Mouse (Mus musculus) embryonic facial prominence, embryonic 10.5 days (tissue): ENCODE measurements around the gene Cabp1. TPM values are rescaled to one million over a fixed set of nuclear protein-coding genes. Genes with fewer than 3 reads are reported as not detected.
"Not testable (repeated sequence)": the region's sequence is repeated elsewhere in the genome, so short reads cannot be mapped to it uniquely, and the experiment has no call there.

Experiments
- DNase-seq: peaks from one replicate; pipeline ENCODE4 v3.0.0-alpha.2; 2017; ENCODE audit warnings: low spot score
- H3K27ac ChIP-seq: fragments of 300-500 bp; sonication (generic); replicated peaks from 2 replicates; pipeline ENCODE4 v1.5.1; 2016; ENCODE audit warnings: mild to moderate bottlenecking
- H3K27me3 ChIP-seq: fragments of 300-500 bp; sonication (generic); replicated peaks from 2 replicates; pipeline ENCODE4 v1.6.1; 2016; ENCODE audit warnings: low read depth, mild to moderate bottlenecking; ENCODE audit not compliant: poor library complexity, severe bottlenecking
- H3K36me3 ChIP-seq: fragments of 300-500 bp; sonication (generic); replicated peaks from 2 replicates; pipeline ENCODE4 v1.6.1; 2016; ENCODE audit warnings: mild to moderate bottlenecking, moderate library complexity
- H3K4me1 ChIP-seq: fragments of 300-500 bp; sonication (generic); 2 replicates; pipeline ENCODE4 v1.6.1; 2016
- H3K4me3 ChIP-seq: fragments of 300-500 bp; sonication (generic); 2 replicates; pipeline ENCODE4 v1.5.1; 2016; ENCODE audit warnings: mild to moderate bottlenecking, moderate library complexity
- H3K9me3 ChIP-seq: fragments of 300-500 bp; sonication (generic); 2 replicates; pipeline ENCODE4 v1.6.1; 2016; ENCODE audit warnings: mild to moderate bottlenecking
- WGBS: fragments of 180-500 bp; shearing (Covaris S2); methylation state at CpG from one replicate; pipeline ENCODE4 v1.1.7; 2016; 5-methylcytosine and 5-hydroxymethylcytosine counted together
- polyA plus RNA-seq: library from polyadenylated mRNA; unstranded; fragments of >200 nt; fragmentation: Nextera tagmentation; extraction: Ambion mirVana; gene quantifications from 2 replicates; pipeline ENCODE4 v1.2.1, GENCODE M21; 2016

Gene Cabp1
- polyA plus RNA-seq, 1 experiment from 2014 or later = 1.4 TPM

DNA sequence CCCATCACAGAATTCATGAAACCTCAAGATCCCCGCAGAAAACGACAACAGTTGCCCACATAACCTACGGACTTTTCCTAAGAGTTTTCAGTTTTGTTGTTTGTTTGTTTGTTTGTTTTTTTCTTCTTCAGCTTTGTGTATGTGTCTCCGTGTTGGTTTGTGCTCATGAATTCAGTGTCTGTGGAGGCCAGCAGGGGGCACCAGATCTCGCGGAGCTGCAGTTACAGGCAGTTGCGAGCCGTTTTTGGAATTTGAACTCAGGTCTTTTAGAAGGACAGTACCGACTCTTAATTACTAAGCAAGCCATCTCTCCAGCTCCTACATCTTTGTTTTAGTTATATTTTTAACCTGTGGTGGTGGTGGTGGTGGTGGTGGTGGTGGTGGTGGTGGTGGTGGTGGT, 28.8 kb downstream of the Cabp1 start:
- Histone ChIP-seq H3K27me3 (no peaks in the 10 kb centered on the region), H3K9me3 (no peaks in the 10 kb centered on the region), H3K4me3 (no peak overlapping the region), H3K27ac (no peak overlapping the region), H3K4me1 (peaks cover 43% of the 10 kb centered on the region), H3K36me3 (no peaks in the 10 kb centered on the region)
- no peak for DNase-seq
- WGBS = 57% methylated on average over 9 of the region's 9 CpGs

DNA sequence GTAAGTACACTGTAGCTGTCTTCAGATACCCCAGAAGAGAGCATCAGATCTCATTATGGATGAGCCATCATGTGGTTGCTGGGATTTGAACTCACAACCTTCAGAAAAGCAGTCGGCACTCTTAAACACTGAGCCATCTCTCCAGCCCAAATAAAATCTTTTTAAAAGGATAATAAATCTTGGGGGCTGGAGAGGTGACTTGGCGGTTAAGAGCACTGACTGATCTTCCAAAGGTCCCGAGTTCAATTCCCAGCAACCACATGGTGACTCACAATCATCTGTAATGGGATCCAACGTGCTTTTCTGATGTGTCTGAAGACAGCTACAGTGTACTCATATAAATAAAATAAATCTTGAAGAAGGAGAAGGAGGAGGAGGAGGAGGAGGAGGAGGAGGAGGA, 29.7 kb downstream of the Cabp1 start:
- not testable (repeated sequence) for H3K36me3 ChIP-seq, H3K27ac ChIP-seq, H3K27me3 ChIP-seq, H3K9me3 ChIP-seq, H3K4me3 ChIP-seq, DNase-seq
- 80% methylated on average over 4 of the region's 4 CpGs for WGBS
- H3K4me1 ChIP-seq = peaks cover 47% of the 10 kb centered on the region

DNA sequence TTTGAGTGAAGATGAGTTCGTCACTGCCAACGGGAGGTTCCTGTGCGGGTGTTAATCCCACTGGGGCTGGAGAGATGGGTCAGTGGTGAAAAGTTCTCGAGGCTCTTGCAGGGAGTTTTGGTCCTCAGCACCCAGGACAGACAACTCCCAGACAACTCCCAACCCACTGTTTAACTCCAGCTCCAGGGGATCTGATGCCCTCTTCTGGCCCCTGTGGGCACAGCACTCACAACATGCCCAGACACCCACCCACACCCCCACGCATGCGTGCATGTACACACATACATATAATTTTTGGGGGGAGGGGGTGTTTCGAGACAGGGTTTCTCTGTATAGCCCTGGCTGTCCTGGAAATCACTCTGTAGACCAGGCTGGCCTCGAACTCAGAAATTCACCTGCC, 30.6 kb downstream of the Cabp1 start:
- Histone ChIP-seq H3K4me1 (peaks cover 49% of the 10 kb centered on the region), H3K27ac (no peak overlapping the region), H3K4me3 (peak overlapping the region; percentile 28; the same call in 1 of the 2 replicates), H3K36me3 (no peaks in the 10 kb centered on the region), H3K9me3 (no peaks in the 10 kb centered on the region), H3K27me3 (no peaks in the 10 kb centered on the region)
- peak; percentile 69 for DNase-seq
- WGBS = 44% methylated on average over 8 of the region's 8 CpGs

DNA sequence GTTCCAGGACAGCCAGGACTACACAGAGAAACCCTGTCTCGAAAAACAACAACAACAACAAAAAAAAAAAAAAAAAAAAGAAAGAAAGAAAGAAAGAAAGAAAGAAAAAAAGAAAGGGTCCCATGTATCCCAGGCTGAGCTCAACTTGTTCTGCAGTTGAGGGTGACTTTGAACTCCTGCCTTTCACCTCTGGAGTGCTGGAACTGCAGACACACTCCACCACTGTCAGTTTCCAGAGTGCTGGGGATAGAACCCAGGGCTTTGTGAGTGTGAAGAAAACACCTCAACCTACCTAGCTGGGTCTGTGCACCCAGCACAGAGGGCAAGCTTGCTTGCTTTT, 32.3 kb downstream of the Cabp1 start:
- 86% methylated on average over 1 of the region's 1 CpGs for WGBS
- not testable (repeated sequence) for H3K4me3 ChIP-seq, DNase-seq, H3K27ac ChIP-seq, H3K9me3 ChIP-seq, H3K36me3 ChIP-seq, H3K27me3 ChIP-seq
- peaks cover 48% of the 10 kb centered on the region for H3K4me1 ChIP-seq

DNA sequence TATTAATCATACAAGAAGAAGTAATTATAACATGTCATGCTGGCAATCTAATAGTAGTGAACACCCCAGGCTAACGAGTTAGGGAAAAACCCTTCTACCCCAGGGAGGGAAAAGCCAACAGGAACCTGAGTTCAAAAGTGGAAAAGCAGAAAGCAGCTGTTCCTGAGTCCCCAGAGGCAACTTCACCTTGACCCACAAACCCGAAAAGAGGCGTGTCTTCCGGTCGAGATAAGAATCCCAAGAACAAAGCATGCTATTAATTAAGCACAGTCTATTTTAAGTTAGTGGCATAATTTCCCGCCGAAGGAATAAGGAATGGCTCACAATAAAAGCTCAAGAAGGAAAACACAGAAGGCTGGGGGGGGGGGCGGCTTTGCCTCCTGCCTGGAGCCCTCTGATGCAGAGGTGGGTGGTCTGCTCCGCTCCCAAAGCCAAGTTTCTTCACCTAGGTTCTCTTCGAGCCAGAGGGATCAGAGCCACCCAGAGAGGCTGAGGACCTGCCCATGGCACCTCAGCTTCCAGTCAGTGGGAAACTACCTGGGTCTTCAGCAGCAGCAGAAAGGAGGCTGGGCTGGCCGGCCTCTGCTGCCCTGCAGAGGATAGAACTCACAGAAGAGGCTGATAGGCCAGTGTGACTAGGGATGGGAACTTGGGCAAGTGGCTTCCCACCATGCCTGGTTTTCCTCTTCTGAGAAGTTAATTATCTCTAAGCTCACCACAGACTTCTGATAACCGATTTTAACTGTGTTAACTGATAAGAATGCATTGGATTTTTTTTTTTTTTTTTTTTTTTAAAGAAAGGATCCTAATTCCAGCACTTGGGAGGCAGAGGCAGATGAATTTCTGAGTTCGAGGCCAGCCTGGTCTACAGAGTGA, 32.9 kb downstream of the Cabp1 start:
- peak overlapping the region; percentile 75 for H3K27ac ChIP-seq
- peak overlapping the region; percentile 31 for H3K4me3 ChIP-seq
- 47% methylated on average over 13 of the region's 13 CpGs for WGBS
- peak; percentile 41 for DNase-seq
- H3K9me3 ChIP-seq = no peaks in the 10 kb centered on the region
- no peaks in the 10 kb centered on the region for H3K36me3 ChIP-seq
- no peaks in the 10 kb centered on the region for H3K27me3 ChIP-seq
- peaks cover 50% of the 10 kb centered on the region for H3K4me1 ChIP-seq

DNA sequence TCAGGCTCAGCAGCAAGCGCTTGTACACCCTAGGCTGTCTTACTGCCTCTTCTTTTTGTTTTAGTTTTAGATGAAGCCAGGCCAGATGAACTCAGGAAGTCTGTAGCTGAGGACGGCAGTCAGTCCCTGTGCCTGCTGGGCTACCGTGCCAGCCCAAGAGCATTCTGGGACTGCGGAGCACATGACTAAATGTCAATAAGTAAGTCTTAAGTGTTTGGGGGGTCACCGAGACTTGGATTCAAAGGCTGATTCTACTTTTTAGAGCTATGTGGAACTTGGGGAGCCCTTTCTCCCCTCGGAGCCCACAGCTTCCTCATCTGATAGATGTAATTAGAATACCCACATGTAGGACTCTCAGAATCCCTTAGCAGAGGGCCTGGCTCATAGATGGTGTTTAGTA, 33.5 kb downstream of the Cabp1 start:
- H3K4me3 ChIP-seq = no peak overlapping the region
- no peaks in the 10 kb centered on the region for H3K9me3 ChIP-seq
- H3K27ac ChIP-seq = 0 out of 2 replicates have a peak overlapping the region, but pooled peaks have one; percentile 22
- peaks cover 56% of the 10 kb centered on the region for H3K4me1 ChIP-seq
- WGBS = 75% methylated on average over 6 of the region's 6 CpGs
- H3K27me3 ChIP-seq = no peaks in the 10 kb centered on the region
- DNase-seq = no peak
- H3K36me3 ChIP-seq = 0 out of 2 replicates have a peak, but pooled peaks cover 1% of the 10 kb centered on the region

DNA sequence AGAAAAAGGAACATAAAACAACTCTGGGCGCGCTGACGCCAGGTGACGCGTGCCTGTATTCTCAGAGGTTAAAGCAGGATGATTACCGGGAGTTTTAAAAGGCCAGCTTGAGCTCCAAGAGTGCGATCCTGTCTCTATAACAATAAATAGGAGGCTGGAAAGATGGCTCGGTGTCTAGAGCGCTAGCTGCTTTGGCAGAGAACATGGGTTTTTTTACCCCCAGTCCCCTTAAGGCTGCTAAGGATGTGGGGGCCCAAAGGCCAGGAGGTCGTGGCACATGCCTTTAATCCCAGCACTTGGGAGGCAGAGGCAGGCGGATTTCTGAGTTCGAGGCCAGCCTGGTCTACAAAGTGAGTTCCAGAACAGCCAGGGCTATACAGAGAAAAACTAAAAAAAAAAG, 35.0 kb downstream of the Cabp1 start:
- Histone ChIP-seq H3K27ac (peak overlapping the region; percentile 97), H3K27me3 (no peaks in the 10 kb centered on the region), H3K4me3 (peak overlapping the region; percentile 78), H3K36me3 (peaks cover 12% of the 10 kb centered on the region; the same call in 1 of the 2 replicates), H3K9me3 (no peaks in the 10 kb centered on the region), H3K4me1 (peaks cover 71% of the 10 kb centered on the region)
- 38% methylated on average over 12 of the region's 12 CpGs for WGBS
- no peak for DNase-seq

DNA sequence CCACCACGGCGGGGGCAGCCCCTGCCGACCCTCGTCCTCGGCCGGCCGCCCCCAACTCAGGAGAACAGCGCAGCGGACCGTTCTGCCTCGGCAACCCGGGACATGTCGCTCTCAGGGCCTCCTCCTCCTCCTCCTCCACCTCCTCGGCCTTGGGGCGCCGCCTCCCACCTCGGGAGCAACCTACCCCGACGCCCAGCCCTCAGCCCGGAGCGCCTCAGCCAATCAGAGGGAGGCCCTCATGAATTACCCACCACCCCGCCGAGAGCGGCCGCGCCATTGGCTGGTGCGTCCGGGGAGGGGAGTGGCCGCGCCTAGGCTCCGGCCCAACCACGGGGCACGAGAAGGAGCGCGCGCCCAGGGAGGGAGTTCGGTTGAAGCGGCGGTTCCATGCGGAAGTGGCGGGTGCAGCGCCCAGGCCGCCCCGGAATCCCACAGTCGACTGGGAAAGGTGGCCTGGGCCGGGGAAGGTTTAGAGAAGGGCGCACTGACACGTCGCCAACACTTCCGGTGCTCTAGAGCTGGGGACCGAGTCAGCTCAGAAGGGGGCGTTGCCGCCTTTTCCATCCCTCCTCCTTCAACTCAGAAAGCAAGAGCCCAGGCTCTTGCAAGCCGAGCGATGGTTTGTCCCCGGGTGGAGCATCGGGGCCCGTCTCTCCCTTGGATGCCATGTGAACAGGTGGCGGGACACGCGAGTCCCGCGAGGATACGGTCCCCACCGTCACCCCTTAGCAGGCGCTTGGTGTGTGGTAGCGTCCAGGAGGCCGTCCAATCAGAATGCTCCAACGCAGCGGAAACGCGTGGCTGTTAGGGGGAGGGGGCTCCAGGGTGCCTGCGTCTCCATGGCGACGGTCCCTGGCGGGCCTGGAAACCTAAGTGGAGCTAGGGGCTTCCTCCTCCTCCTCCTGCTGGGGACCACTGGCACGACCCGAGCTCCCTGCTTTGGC, 35.9 kb downstream of the Cabp1 start, which contains the start of gene Mlec:
Gene Mlec (minus strand): TSS at position 140 of the 944 bp plus-strand sequence.
- Histone ChIP-seq H3K9me3 (no peaks in the 10 kb centered on the region), H3K27me3 (no peaks in the 10 kb centered on the region), H3K4me3 (peak within 1 kb of the TSS; percentile 78), H3K4me1 (peaks cover 75% of the 10 kb centered on the region), H3K27ac (peak within 1 kb of the TSS; percentile 97), H3K36me3 (peaks cover 18% of the 10 kb centered on the region)
- under 1% methylated on average over 78 of the region's 78 CpGs for WGBS
- DNase-seq = peak; percentile 100

DNA sequence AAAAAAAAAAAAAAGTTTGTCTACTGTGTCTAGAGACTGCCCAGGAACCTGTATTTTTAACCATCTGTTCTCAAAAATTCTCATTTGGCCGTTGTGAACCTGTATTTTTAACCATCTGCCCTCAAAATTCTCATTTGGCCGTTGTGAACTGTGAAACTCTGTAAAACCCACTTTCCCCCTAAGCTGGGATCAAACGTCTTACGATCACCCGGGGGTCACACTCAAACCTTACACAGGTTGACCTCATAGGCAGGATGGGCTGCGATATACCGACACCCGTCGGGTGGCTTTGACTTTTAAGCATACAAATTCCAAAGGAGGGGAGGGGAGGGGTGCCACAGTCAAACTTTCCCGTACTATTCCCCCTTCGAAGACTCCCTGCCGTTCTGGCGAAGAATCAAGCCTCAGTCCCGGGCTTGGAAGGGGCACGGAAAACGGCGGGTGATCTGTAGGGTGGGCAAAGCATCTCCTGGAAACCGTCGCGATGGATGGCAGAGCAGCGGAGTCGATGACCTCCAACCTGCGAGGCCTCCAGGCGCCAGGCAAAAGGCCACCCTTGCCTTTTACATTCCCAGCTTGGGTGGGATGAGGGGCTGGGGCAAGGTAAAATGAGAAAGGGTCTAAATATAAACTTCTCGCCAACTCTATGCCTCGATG, 37.1 kb downstream of the Cabp1 start:
- H3K27ac ChIP-seq = peak overlapping the region; percentile 97
- peaks cover 83% of the 10 kb centered on the region for H3K4me1 ChIP-seq
- 3% methylated on average over 26 of the region's 26 CpGs for WGBS

DNA sequence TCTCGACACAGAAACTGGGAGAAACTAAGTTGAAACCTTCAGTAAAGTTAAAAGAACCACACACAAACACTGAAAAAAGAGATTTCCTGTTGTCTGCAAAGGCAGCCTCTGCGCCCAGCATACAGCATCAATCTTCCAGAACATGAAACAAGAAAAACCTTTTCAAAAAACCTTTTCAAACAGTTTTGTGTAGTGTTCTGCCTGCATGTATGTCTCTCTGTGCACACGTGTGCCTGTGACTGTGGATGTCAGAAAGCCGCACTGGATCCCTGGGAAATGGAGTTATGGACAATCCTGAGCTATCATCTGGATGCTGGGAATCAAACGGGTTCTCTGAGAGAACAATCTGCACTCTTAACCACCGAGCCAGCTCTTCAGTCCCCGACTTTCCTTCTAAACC, 37.8 kb downstream of the Cabp1 start:
- DNase-seq = no peak
- Histone ChIP-seq H3K4me1 (peaks cover 87% of the 10 kb centered on the region), H3K27me3 (no peaks in the 10 kb centered on the region), H3K36me3 (peaks cover 34% of the 10 kb centered on the region), H3K4me3 (peak overlapping the region; percentile 78), H3K27ac (peak overlapping the region; percentile 35; the same call in 1 of the 2 replicates), H3K9me3 (no peaks in the 10 kb centered on the region)
- 72% methylated on average over 7 of the region's 7 CpGs for WGBS

More for the DNA sequence above, 37.1 kb downstream of the Cabp1 start:
- H3K4me3 ChIP-seq = peak overlapping the region; percentile 78
- DNase-seq = peak; percentile 56
- H3K36me3 ChIP-seq = peaks cover 30% of the 10 kb centered on the region
- no peaks in the 10 kb centered on the region for H3K9me3 ChIP-seq
- no peaks in the 10 kb centered on the region for H3K27me3 ChIP-seq

DNA sequence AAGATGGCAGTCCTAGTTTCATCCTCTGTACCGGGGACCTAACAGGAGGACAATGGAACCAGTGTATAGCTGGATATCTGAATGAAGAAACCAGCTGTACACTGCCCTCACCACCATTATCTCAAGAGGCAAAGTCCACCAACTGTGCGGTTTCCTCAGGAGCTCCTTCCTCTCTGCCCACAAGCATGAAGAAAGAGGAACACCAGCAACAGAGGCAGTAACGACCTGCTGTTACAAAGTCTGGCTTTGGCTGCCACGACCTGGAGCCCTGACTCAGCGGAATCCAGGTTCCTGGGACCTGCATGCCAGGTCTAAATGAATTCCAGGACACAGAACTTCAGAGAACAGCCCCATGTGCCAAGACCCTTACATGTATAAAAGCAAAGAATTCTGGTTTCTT, 38.4 kb downstream of the Cabp1 start:
- no peak for DNase-seq
- Histone ChIP-seq H3K4me3 (peak overlapping the region; percentile 78), H3K27ac (peak overlapping the region; percentile 36), H3K36me3 (peaks cover 40% of the 10 kb centered on the region), H3K27me3 (no peaks in the 10 kb centered on the region), H3K9me3 (no peaks in the 10 kb centered on the region), H3K4me1 (peaks cover 82% of the 10 kb centered on the region)
- WGBS = 42% methylated on average over 5 of the region's 5 CpGs

DNA sequence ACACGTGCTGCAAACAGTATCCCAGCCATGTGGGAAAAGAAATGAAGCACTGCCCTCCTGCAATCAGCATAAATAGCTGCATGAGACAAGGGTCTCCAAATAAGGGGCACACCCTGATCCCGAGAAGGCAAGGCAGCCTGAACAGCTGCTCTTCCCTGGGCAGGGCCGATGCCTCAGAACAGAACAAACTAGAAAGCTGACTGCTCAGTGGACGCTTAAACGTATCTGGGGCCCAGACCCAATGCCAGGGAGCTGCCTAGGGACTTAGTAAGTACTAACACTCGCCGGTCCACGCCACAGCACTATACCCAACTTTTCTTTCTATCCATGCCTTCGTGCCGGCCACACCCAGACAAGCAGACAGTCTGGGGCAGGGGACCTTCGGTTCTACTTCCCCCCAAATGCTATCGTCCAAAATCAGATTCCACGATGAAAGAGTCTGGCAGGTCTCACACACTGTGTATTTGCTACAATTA, 39.0 kb downstream of the Cabp1 start:
- DNase-seq = no peak
- 82% methylated on average over 13 of the region's 13 CpGs for WGBS
- peak overlapping the region; percentile 78 for H3K4me3 ChIP-seq
- peak overlapping the region; percentile 37; the same call in 1 of the 2 replicates for H3K27ac ChIP-seq
- H3K27me3 ChIP-seq = no peaks in the 10 kb centered on the region
- H3K4me1 ChIP-seq = peaks cover 77% of the 10 kb centered on the region
- peaks cover 46% of the 10 kb centered on the region for H3K36me3 ChIP-seq
- no peaks in the 10 kb centered on the region for H3K9me3 ChIP-seq
